28 mouse cellular contexts compared by ENCODE assay signal in the genomic region with DNA sequence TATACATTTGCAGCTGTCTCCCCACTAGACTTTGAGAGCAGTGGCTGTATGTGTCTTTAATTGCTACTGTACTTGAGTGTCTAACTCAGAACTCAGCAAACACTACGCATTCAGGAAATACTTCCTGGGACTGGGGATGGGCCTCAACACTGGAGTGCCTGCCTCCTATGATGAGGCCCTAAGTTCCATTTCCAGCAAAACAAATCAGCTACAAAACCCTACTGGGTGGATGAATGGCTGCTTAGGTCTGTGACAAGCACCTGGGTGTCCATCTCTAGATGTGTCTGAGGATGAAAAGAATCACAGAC. TPM values are rescaled to one million over a fixed set of nuclear protein-coding genes. Genes with fewer than 3 reads are reported as not detected.
DNase-seq lines count a peak whose midpoint lies in the region; ATAC-seq and TF ChIP-seq lines count a peak whose summit lies in the region.
"Had no signal": no experiment of that assay in that cellular context is flagged by ENCODE, and none has a peak within 500 bp of the region (broad histone marks: within the 10 kb centered on the region; RNA-seq: fewer than 3 reads in every experiment).

No protein-coding gene starts in this region.

- H3K4me2 ChIP-seq in intestine, embryonic 16.5 days (ENCODE audit: low read depth, low read length) = no peak overlapping the region
- H3K4me2 ChIP-seq in intestine, embryonic 15.5 days (replicated peaks) = no peak overlapping the region
- H3K4me2 ChIP-seq in kidney, embryonic 15.5 days = peak overlapping the region; percentile 14; the same call in 1 of the 2 replicates
- H3K4me2 ChIP-seq in kidney, embryonic 14.5 days (replicated peaks; ENCODE audit: low read depth, low read length) = no peak overlapping the region
- H3K4me2 ChIP-seq in lung, postnatal 0 days (replicated peaks; ENCODE audit: low read depth, low read length) = no peak overlapping the region
- no peak overlapping the region for H3K4me2 ChIP-seq in stomach, postnatal 0 days (replicated peaks; ENCODE audit: low read depth)
- H3K4me2 ChIP-seq: forebrain, embryonic 13.5 days; heart, embryonic 13.5 days; hindbrain, embryonic 13.5 days had no signal

- H3K4me3 ChIP-seq in intestine, embryonic 16.5 days (ENCODE audit: low read length) = no peak overlapping the region
- no peak overlapping the region for H3K4me3 ChIP-seq in intestine, embryonic 15.5 days (replicated peaks)
- H3K4me3 ChIP-seq in kidney, embryonic 15.5 days (replicated peaks) = peak overlapping the region; percentile 20
- H3K4me3 ChIP-seq in kidney, embryonic 14.5 days (ENCODE audit: low read length) = no peak overlapping the region
- H3K4me3 ChIP-seq in lung, postnatal 0 days (ENCODE audit: low read depth, low read length) = no peak overlapping the region
- no peak overlapping the region for H3K4me3 ChIP-seq in lung, adult 2 months (replicated peaks; ENCODE audit: extremely low read depth, low read depth, low read length)
- H3K4me3 ChIP-seq in stomach, postnatal 0 days (ENCODE audit: low read depth, low read length) = no peak overlapping the region
- H3K4me3 ChIP-seq: forebrain, embryonic 10.5 days; forebrain, embryonic 13.5 days; heart, adult 2 months; heart, embryonic 10.5 days; heart, embryonic 13.5 days; hindbrain, embryonic 10.5 days; hindbrain, embryonic 13.5 days had no signal

- H3K9ac ChIP-seq in intestine, embryonic 16.5 days (ENCODE audit: low read depth, low read length) = no peak overlapping the region
- H3K9ac ChIP-seq in intestine, embryonic 15.5 days = no peak overlapping the region
- H3K9ac ChIP-seq in kidney, embryonic 15.5 days = no peak overlapping the region
- H3K9ac ChIP-seq in kidney, embryonic 14.5 days (ENCODE audit: low read depth, low read length) = no peak overlapping the region
- H3K9ac ChIP-seq in lung, postnatal 0 days (replicated peaks; ENCODE audit: low read depth) = no peak overlapping the region
- no peak overlapping the region for H3K9ac ChIP-seq in stomach, postnatal 0 days (ENCODE audit: low read length)
- H3K9ac ChIP-seq: forebrain, embryonic 13.5 days; heart, embryonic 13.5 days; hindbrain, embryonic 13.5 days had no signal

- no peak for TF ChIP-seq POLR2A in lung, adult 2 months (IDR thresholded peaks at IDR 0.05; ENCODE audit: borderline replicate concordance, extremely low read depth, low read depth, low read length)

- no peaks in the 10 kb centered on the region for H3K36me3 ChIP-seq in intestine, embryonic 16.5 days (ENCODE audit: control insufficient read depth, insufficient read depth, low read length)
- H3K36me3 ChIP-seq in intestine, embryonic 15.5 days = no peaks in the 10 kb centered on the region
- H3K36me3 ChIP-seq in kidney, embryonic 15.5 days = no peaks in the 10 kb centered on the region
- H3K36me3 ChIP-seq in kidney, embryonic 14.5 days (ENCODE audit: control insufficient read depth, insufficient read depth, low read length) = no peaks in the 10 kb centered on the region
- H3K36me3 ChIP-seq in lung, postnatal 0 days (ENCODE audit: insufficient read depth, low read length) = no peaks in the 10 kb centered on the region
- H3K36me3 ChIP-seq in stomach, postnatal 0 days (ENCODE audit: control insufficient read depth, insufficient read depth, low read length) = no peaks in the 10 kb centered on the region
- H3K36me3 ChIP-seq: forebrain, embryonic 10.5 days; heart, embryonic 10.5 days; heart, embryonic 13.5 days; hindbrain, embryonic 10.5 days; hindbrain, embryonic 13.5 days had no signal

- no peak for TF ChIP-seq EP300 in lung, postnatal 0 days (IDR thresholded peaks at IDR 0.05)
- TF ChIP-seq EP300 in stomach, postnatal 0 days (optimal IDR thresholded peaks at IDR 0.05) = no peak

- ATAC-seq in intestine, embryonic 16.5 days = peak; percentile 61
- no peak for ATAC-seq in intestine, embryonic 15.5 days
- no peak for ATAC-seq in kidney, embryonic 15.5 days (replicated peaks; ENCODE audit: low FRiP score)
- no peak for ATAC-seq in kidney, embryonic 14.5 days (ENCODE audit: low FRiP score, low TSS enrichment)
- ATAC-seq in lung, postnatal 0 days = no peak; the same call in 1 of the 2 replicates
- ATAC-seq in stomach, postnatal 0 days (ENCODE audit: low FRiP score, low TSS enrichment) = 0 out of 2 replicates have a peak, but pooled peaks have one; percentile 18
- ATAC-seq: activated CD4-positive, CD25-positive, alpha-beta regulatory T cell, adult 4 months; forebrain, embryonic 13.5 days; forebrain, embryonic 16.5 days had no signal

- H3K27ac ChIP-seq in intestine, embryonic 16.5 days (ENCODE audit: low read length) = no peak overlapping the region
- no peak overlapping the region for H3K27ac ChIP-seq in intestine, embryonic 15.5 days
- no peak overlapping the region for H3K27ac ChIP-seq in kidney, embryonic 15.5 days
- no peak overlapping the region for H3K27ac ChIP-seq in kidney, embryonic 14.5 days (ENCODE audit: low read depth, low read length)
- H3K27ac ChIP-seq in lung, postnatal 0 days (ENCODE audit: low read length) = no peak overlapping the region
- H3K27ac ChIP-seq in stomach, postnatal 0 days (replicated peaks) = no peak overlapping the region
- H3K27ac ChIP-seq: forebrain, embryonic 10.5 days; forebrain, embryonic 13.5 days; heart, adult 2 months; heart, embryonic 10.5 days; heart, embryonic 13.5 days; hindbrain, embryonic 10.5 days; hindbrain, embryonic 13.5 days had no signal

- H3K27me3 ChIP-seq in intestine, embryonic 16.5 days (replicated peaks; ENCODE audit: control insufficient read depth, insufficient read depth, low read length) = peaks cover 3% of the 10 kb centered on the region; the same call in 1 of the 2 replicates
- peaks cover 14% of the 10 kb centered on the region for H3K27me3 ChIP-seq in intestine, embryonic 15.5 days (replicated peaks)
- peaks cover 18% of the 10 kb centered on the region for H3K27me3 ChIP-seq in kidney, embryonic 15.5 days
- no peaks in the 10 kb centered on the region for H3K27me3 ChIP-seq in kidney, embryonic 14.5 days (ENCODE audit: control insufficient read depth, insufficient read depth, low read length)
- H3K27me3 ChIP-seq in lung, postnatal 0 days (replicated peaks; ENCODE audit: insufficient read depth, low read length) = no peaks in the 10 kb centered on the region
- H3K27me3 ChIP-seq in stomach, postnatal 0 days (ENCODE audit: control insufficient read depth, insufficient read depth, low read length) = no peaks in the 10 kb centered on the region

- H3K4me1 ChIP-seq in intestine, embryonic 16.5 days (ENCODE audit: control insufficient read depth, insufficient read depth, low read length) = 0 out of 2 replicates have a peak, but pooled peaks cover 2% of the 10 kb centered on the region
- H3K4me1 ChIP-seq in intestine, embryonic 15.5 days (replicated peaks) = no peaks in the 10 kb centered on the region
- no peaks in the 10 kb centered on the region for H3K4me1 ChIP-seq in kidney, embryonic 15.5 days
- H3K4me1 ChIP-seq in kidney, embryonic 14.5 days (ENCODE audit: control insufficient read depth, insufficient read depth, low read length) = no peaks in the 10 kb centered on the region
- no peaks in the 10 kb centered on the region for H3K4me1 ChIP-seq in lung, postnatal 0 days (ENCODE audit: insufficient read depth, low read depth, low read length)
- H3K4me1 ChIP-seq in lung, adult 2 months (ENCODE audit: control insufficient read depth, insufficient read depth, low read length) = no peaks in the 10 kb centered on the region
- H3K4me1 ChIP-seq in stomach, postnatal 0 days (replicated peaks; ENCODE audit: control insufficient read depth, insufficient read depth) = 0 out of 2 replicates have a peak, but pooled peaks cover 3% of the 10 kb centered on the region
- H3K4me1 ChIP-seq: heart, embryonic 13.5 days had no signal

- no peaks in the 10 kb centered on the region for H3K9me3 ChIP-seq in intestine, embryonic 16.5 days (ENCODE audit: control insufficient read depth, low read length)
- no peaks in the 10 kb centered on the region for H3K9me3 ChIP-seq in intestine, embryonic 15.5 days
- no peaks in the 10 kb centered on the region for H3K9me3 ChIP-seq in kidney, embryonic 15.5 days (replicated peaks)
- no peaks in the 10 kb centered on the region for H3K9me3 ChIP-seq in kidney, embryonic 14.5 days (ENCODE audit: control insufficient read depth, low read length)
- no peaks in the 10 kb centered on the region for H3K9me3 ChIP-seq in lung, postnatal 0 days (ENCODE audit: low read length)
- H3K9me3 ChIP-seq in stomach, postnatal 0 days (ENCODE audit: control insufficient read depth, low read length) = no peaks in the 10 kb centered on the region
- H3K9me3 ChIP-seq: forebrain, embryonic 10.5 days; forebrain, embryonic 13.5 days; heart, embryonic 10.5 days; heart, embryonic 13.5 days; hindbrain, embryonic 10.5 days; hindbrain, embryonic 13.5 days had no signal

- TF ChIP-seq CTCF in lung, postnatal 0 days (IDR thresholded peaks at IDR 0.05) = no peak
- TF ChIP-seq CTCF in lung, adult 2 months (IDR thresholded peaks at IDR 0.05; ENCODE audit: insufficient read depth, low read length) = no peak
- no peak for TF ChIP-seq CTCF in stomach, postnatal 0 days (IDR thresholded peaks at IDR 0.05; ENCODE audit: low read depth)

- WGBS in intestine, embryonic 16.5 days = 49% methylated on average over 1 of the region's 1 CpGs
- 59% methylated on average over 1 of the region's 1 CpGs for WGBS in intestine, embryonic 15.5 days
- WGBS in kidney, embryonic 15.5 days = 71% methylated on average over 1 of the region's 1 CpGs
- 94% methylated on average over 1 of the region's 1 CpGs for WGBS in kidney, embryonic 14.5 days
- WGBS in lung, postnatal 0 days = 35% methylated on average over 1 of the region's 1 CpGs
- WGBS in lung, adult 2 months = 27% methylated on average over 1 of the region's 1 CpGs
- WGBS in stomach, postnatal 0 days = 55% methylated on average over 1 of the region's 1 CpGs

- peak; percentile 30 for DNase-seq in lung, postnatal 0 days (ENCODE audit: low spot score)
- DNase-seq in lung, adult 2 months = no peak
- DNase-seq in stomach, postnatal 0 days (ENCODE audit: low spot score) = no peak
- no peak for DNase-seq in c-Kit-positive CD71-positive TER-119-positive erythroid progenitor cells, embryonic 14.5 days (ENCODE audit: low spot score)
- DNase-seq: adrenal gland, adult 8-10 months; adrenal gland, postnatal 25 days; cerebellum, adult 18-20 months; cerebellum, adult 9-10 months; cerebellum, postnatal 14 days; gastrocnemius, postnatal 10 days; gastrocnemius, postnatal 36 days; heart, adult 2 months; heart, postnatal 14 days had no signal

RNA-seq across cellular contexts. Expression of a gene that starts 2.0 kb away (rescaled TPM):
- polyA plus RNA-seq in intestine, embryonic 16.5 days (2015; fragmentation: Nextera tagmentation; extraction: Ambion mirVana) = 0.07 TPM in 1 of 2 replicates, not detected in the other
- polyA plus RNA-seq in intestine, embryonic 15.5 days (2015; fragmentation: Nextera tagmentation; extraction: Ambion mirVana) = not detected in 2 replicates
- polyA plus RNA-seq in kidney, embryonic 15.5 days (2015; fragmentation: Nextera tagmentation; extraction: Ambion mirVana) = 163 and 180 TPM in 2 replicates
- 15.5 and 39.4 TPM in 2 replicates for polyA plus RNA-seq in kidney, embryonic 14.5 days (2014; fragmentation: Nextera tagmentation; extraction: Ambion mirVana)
- not detected in 2 replicates for polyA plus RNA-seq in lung, postnatal 0 days (2015; fragmentation: Nextera tagmentation; extraction: Ambion mirVana)
- 0.28 and 1.7 TPM in 2 replicates for polyA plus RNA-seq in lung, adult 2 months (2012; rRNA removed)
- polyA plus RNA-seq in stomach, postnatal 0 days (2015; fragmentation: Nextera tagmentation; extraction: Ambion mirVana) = not detected in 2 replicates
- polyA plus RNA-seq: activated CD4-positive, CD25-positive, alpha-beta regulatory T cell, adult 4 months; embryonic facial prominence, embryonic 11.5 days; embryonic facial prominence, embryonic 14.5 days; forebrain, embryonic 10.5 days; forebrain, embryonic 13.5 days; forebrain, embryonic 16.5 days; heart, embryonic 10.5 days; heart, embryonic 13.5 days; heart, embryonic 16.5 days; hindbrain, embryonic 13.5 days had no signal

RNA-seq across cellular contexts. Expression of a gene that starts 15.0 kb away (rescaled TPM):
- not detected in 2 replicates for polyA plus RNA-seq in intestine, embryonic 16.5 days (2015; fragmentation: Nextera tagmentation; extraction: Ambion mirVana)
- not detected in 2 replicates for polyA plus RNA-seq in intestine, embryonic 15.5 days (2015; fragmentation: Nextera tagmentation; extraction: Ambion mirVana)
- polyA plus RNA-seq in kidney, embryonic 15.5 days (2015; fragmentation: Nextera tagmentation; extraction: Ambion mirVana) = not detected in 2 replicates
- not detected in 2 replicates for polyA plus RNA-seq in kidney, embryonic 14.5 days (2014; fragmentation: Nextera tagmentation; extraction: Ambion mirVana)
- polyA plus RNA-seq in lung, postnatal 0 days (2015; fragmentation: Nextera tagmentation; extraction: Ambion mirVana) = not detected in 2 replicates
- not detected in 2 replicates for polyA plus RNA-seq in lung, adult 2 months (2012; rRNA removed)
- not detected in 2 replicates for polyA plus RNA-seq in stomach, postnatal 0 days (2015; fragmentation: Nextera tagmentation; extraction: Ambion mirVana)
- polyA plus RNA-seq: activated CD4-positive, CD25-positive, alpha-beta regulatory T cell, adult 4 months; embryonic facial prominence, embryonic 11.5 days; forebrain, embryonic 10.5 days; forebrain, embryonic 13.5 days; heart, adult 2 months; heart, embryonic 10.5 days; heart, embryonic 13.5 days; heart, embryonic 16.5 days; hindbrain, embryonic 10.5 days; hindbrain, embryonic 13.5 days had no signal

RNA-seq across cellular contexts. Expression of a gene that starts 26.6 kb away (rescaled TPM):
- polyA plus RNA-seq in intestine, embryonic 16.5 days (2015; fragmentation: Nextera tagmentation; extraction: Ambion mirVana) = 1.1 and 4.0 TPM in 2 replicates
- polyA plus RNA-seq in intestine, embryonic 15.5 days (2015; fragmentation: Nextera tagmentation; extraction: Ambion mirVana) = 1.8 TPM in 2 replicates
- polyA plus RNA-seq in kidney, embryonic 15.5 days (2015; fragmentation: Nextera tagmentation; extraction: Ambion mirVana) = 0.59 and 2.1 TPM in 2 replicates
- polyA plus RNA-seq in kidney, embryonic 14.5 days (2014; fragmentation: Nextera tagmentation; extraction: Ambion mirVana) = not detected in 2 replicates
- not detected in 2 replicates for polyA plus RNA-seq in lung, postnatal 0 days (2015; fragmentation: Nextera tagmentation; extraction: Ambion mirVana)
- polyA plus RNA-seq in lung, adult 2 months (2012; rRNA removed) = 0.19 and 0.36 TPM in 2 replicates
- 0.41 and 0.68 TPM in 2 replicates for polyA plus RNA-seq in stomach, postnatal 0 days (2015; fragmentation: Nextera tagmentation; extraction: Ambion mirVana)
- polyA plus RNA-seq: activated CD4-positive, CD25-positive, alpha-beta regulatory T cell, adult 4 months; embryonic facial prominence, embryonic 11.5 days; embryonic facial prominence, embryonic 14.5 days; forebrain, embryonic 10.5 days; forebrain, embryonic 13.5 days; forebrain, embryonic 16.5 days; heart, adult 2 months; hindbrain, embryonic 13.5 days had no signal

RNA-seq across cellular contexts. Expression of a gene that starts 30.5 kb away (rescaled TPM):
- 0.93 and 1.1 TPM in 2 replicates for polyA plus RNA-seq in intestine, embryonic 16.5 days (2015; fragmentation: Nextera tagmentation; extraction: Ambion mirVana)
- 0.85 and 1.2 TPM in 2 replicates for polyA plus RNA-seq in intestine, embryonic 15.5 days (2015; fragmentation: Nextera tagmentation; extraction: Ambion mirVana)
- polyA plus RNA-seq in kidney, embryonic 15.5 days (2015; fragmentation: Nextera tagmentation; extraction: Ambion mirVana) = 1.1 and 1.3 TPM in 2 replicates
- 0.86 and 0.92 TPM in 2 replicates for polyA plus RNA-seq in kidney, embryonic 14.5 days (2014; fragmentation: Nextera tagmentation; extraction: Ambion mirVana)
- polyA plus RNA-seq in lung, postnatal 0 days (2015; fragmentation: Nextera tagmentation; extraction: Ambion mirVana) = 2.7 and 2.8 TPM in 2 replicates
- polyA plus RNA-seq in lung, adult 2 months (2012; rRNA removed) = 11.7 and 11.8 TPM in 2 replicates
- polyA plus RNA-seq in stomach, postnatal 0 days (2015; fragmentation: Nextera tagmentation; extraction: Ambion mirVana) = 0.51 and 0.73 TPM in 2 replicates

RNA-seq across cellular contexts. Expression of a gene that starts 37.4 kb away (rescaled TPM):
- polyA plus RNA-seq in intestine, embryonic 16.5 days (2015; fragmentation: Nextera tagmentation; extraction: Ambion mirVana) = 121 and 130 TPM in 2 replicates
- 121 and 128 TPM in 2 replicates for polyA plus RNA-seq in intestine, embryonic 15.5 days (2015; fragmentation: Nextera tagmentation; extraction: Ambion mirVana)
- 115 and 118 TPM in 2 replicates for polyA plus RNA-seq in kidney, embryonic 15.5 days (2015; fragmentation: Nextera tagmentation; extraction: Ambion mirVana)
- polyA plus RNA-seq in kidney, embryonic 14.5 days (2014; fragmentation: Nextera tagmentation; extraction: Ambion mirVana) = 75.0 and 108 TPM in 2 replicates
- polyA plus RNA-seq in lung, postnatal 0 days (2015; fragmentation: Nextera tagmentation; extraction: Ambion mirVana) = 63.6 and 66.5 TPM in 2 replicates
- 76.2 and 80.8 TPM in 2 replicates for polyA plus RNA-seq in lung, adult 2 months (2012; rRNA removed)
- 73.7 and 76.5 TPM in 2 replicates for polyA plus RNA-seq in stomach, postnatal 0 days (2015; fragmentation: Nextera tagmentation; extraction: Ambion mirVana)

Comparison
In these comparisons a context has a peak if more than half of its experiments do, and no peak if none do; other contexts are left out.
1. ATAC-seq: peak in intestine, embryonic 16.5 days (single experiment) and stomach, postnatal 0 days (single experiment); none in intestine, embryonic 15.5 days (single experiment), kidney, embryonic 15.5 days (single experiment), kidney, embryonic 14.5 days (single experiment) and lung, postnatal 0 days (single experiment).